Mouse (Mus musculus): ENCODE results near the gene Adamtsl4. TPM values are rescaled to one million over a fixed set of nuclear protein-coding genes. Genes with fewer than 3 reads are reported as not detected.
A peak's percentile ranks its signal among the peaks of the same experiment; 100 is the strongest.
"Not testable (repeated sequence)": the region's sequence is repeated elsewhere in the genome, so short reads cannot be mapped to it uniquely, and the experiment has no call there.

Adamtsl4 gene
- total RNA-seq, 2 experiments from 2014 or later: 0.69 to 0.94 TPM

DNA sequence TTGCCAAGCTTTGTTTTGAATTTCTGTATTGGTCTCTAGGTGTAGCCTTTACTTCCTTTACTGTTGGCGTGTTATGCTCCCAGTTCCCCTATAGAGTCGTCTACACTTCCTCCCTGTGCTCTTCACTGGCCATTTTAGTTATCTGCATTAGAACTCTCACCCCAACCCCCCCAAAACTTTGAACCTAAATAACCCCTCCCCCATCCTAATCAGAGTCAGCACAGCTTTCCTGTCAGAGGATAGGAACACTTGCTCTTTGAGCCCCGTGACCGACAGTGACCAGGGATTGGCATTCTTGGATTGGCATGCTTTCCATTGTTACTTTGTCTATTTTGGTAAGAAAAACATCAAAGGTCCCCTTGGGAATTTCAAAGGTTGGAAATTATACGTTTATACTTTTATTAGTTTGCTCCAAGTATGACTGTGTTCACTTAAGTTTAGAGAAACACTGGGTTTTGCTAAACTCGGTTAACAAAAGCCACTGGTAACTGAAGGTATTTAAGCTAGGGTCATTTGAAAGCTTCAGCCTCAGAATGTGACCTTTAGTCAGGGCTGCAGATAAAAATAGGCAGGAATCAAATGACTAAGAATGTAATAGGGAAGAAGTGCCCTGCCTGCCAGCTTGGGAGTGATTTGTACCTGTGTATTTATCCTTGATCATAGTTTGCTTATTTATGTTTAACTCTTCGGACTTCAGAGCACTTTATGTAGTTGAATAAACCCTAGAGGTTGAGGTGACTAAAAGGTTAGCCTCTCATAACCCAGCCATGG is 25.6 kb downstream of the Adamtsl4 start:
- no peak for DNase-seq (ENCODE audit: low spot score in 2 of 2)

DNA sequence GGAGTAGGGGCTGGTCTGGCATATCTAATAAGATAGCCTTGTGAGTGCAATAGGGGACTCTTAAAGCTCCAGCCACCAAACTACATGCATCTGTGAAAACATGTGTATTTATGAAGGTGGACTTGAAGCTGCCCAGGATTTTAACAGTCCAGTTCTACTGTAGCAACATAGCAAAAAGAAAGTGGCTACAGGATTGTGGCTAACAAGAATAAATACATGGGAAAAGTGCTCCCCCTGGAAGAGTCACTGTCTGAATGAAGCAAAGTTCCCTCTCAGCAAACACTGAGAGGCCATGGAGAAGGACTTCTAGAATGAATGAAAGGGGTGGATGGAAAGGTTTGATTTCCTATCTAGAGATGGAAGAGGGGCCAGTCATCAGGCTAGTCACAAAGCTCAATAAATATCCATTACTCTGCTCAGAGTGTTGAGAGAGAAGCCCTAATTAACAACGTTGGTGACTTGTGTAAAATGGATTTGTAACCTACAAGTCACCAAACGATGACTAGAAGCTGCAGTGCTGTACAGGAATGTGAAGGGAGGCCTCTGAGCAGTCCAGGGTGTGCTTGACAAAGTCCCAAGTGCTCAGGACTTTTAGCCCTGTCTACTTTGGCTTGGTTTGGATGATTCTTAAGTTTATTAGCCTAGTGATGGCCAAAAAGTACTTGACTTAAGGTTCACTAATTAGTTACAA is 26.8 kb downstream of the Adamtsl4 start:
- no peak for DNase-seq (ENCODE audit: low spot score in 2 of 2)

DNA sequence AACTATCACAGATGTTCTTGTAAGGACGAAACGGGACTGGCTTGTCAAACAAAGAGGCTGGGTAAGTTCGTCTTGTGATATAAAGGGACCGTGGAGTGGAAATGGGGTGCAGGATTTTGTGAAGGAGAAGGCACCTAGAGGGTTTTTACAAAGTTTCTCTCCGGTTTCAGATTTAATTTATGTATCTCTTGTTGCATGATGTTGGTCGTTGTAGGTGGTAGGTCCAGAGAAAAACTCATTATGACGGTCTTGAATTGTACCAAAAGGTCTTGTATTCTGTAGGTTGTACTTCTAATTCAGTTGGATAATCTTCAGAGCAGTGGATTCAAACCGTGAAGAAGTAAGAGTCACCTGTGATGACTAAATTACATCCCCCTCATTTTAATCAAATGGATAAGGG is 27.8 kb downstream of the Adamtsl4 start:
- DNase-seq (ENCODE audit: low spot score in 2 of 2): no peak

DNA sequence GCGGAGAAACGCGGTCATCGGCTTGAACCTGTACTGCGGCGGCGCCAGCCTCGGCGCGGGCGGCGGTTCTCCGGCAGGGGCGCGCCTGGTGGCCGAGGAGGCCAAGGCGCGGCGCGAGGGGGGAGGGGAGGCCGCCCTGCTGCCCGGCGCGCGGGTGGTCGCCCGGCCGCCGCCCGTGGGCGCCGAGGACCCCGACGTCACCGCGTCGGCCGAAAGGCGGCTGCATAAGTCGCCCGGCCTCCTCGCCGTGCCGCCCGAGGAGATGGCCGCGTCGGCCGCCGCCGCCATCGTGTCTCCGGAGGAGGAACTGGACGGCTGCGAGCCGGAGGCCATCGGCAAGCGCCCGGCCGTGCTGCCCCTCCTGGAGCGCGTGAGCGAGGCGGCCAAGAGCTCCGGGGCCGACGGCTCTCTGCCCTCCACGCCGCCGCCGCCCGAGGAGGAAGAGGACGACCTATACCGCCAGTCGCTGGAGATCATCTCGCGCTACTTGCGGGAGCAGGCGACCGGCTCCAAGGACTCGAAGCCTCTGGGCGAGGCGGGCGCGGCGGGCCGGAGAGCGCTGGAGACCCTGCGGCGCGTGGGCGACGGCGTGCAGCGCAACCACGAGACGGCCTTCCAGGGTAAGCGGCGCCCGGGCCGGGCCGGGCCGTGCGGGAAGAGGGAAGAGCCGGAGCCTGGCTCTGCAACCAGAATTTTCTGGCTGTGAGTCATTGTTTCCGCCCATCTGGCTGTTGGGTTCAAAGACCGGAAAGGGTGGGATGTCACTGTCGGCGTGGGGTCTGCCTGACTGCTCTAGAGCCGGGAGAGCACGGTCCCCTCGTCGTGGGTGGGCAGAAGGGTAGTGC is 28.6 kb downstream of the Adamtsl4 start:
- DNase-seq (ENCODE audit: low spot score in 2 of 2): peak; percentile 69

DNA sequence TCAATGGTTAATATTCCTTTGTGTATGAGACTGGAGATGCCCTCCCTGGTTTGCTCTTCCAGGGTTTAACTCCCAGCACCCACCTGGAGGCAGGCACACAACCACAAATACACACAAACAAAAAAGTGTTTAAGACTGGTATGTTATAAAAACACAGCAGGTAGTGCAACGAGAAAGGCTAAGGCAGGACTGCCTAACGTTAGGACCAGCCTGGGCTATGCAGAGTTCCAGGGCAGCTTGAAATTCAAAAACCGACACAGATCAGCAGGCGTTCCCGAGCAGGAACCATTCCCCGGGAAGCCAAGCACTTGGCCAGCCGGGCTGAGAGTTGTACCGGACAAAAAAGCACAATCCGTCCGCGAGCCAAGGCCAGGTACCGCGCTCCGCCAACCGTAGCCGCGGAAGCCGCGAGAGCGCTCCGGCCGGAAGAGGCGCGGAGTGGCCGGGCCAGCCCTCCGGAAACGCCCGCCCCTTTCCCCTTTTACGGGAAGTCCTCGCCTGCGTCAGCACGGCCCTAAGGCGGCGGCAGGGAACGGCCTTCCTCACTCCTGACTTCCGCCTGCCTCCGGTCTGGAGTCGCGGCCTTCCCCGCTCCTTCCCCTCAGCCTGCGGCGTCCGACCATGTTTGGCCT is 29.4 kb downstream of the Adamtsl4 start, which contains the start of gene Mcl1:
Gene Mcl1 (plus strand): TSS at position 553 of the 632 bp plus-strand sequence.
- DNase-seq (ENCODE audit: low spot score in 2 of 2): peak; percentile 93 to 94

DNA sequence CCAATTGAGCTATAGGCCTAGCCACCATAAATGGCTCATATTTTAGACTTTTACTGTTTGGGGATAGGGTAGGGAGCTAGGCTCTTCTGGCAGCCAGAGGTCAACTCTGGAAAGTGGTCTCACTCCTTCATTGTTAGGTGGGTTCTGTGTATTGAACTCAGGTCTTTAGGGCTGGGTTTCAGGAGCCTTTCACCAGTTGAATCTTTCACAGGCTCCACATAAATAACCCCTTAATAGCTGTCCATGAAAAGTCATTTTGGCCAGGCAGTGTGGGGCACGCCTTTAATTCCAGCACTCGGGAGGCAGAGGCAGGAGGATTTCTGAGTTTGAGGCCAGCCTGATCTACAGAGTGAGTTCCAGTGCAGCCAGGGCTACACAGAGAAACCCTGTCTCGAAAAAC is 30.0 kb downstream of the Adamtsl4 start:
- DNase-seq (ENCODE audit: low spot score in 2 of 2): no peak

DNA sequence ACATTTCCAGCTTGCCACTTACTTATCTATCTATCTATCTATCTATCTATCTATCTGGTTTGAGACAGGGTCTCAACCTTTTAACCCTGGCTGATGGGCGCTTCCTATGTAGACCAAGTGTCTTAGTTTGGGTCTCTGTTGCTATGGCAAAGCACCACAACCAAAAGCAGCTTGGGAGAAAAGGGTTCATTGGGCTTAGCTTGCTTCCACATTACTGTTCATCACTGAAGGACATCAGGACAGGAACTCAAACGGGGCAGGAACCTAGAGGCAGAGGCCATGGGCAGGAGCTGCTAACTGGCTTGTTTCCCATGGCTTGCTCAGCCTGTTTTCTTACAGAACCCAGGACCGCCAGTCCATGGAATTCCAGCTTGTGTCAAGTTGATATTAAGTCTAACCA is 30.6 kb downstream of the Adamtsl4 start:
- DNase-seq (ENCODE audit: low spot score in 2 of 2): no peak

DNA sequence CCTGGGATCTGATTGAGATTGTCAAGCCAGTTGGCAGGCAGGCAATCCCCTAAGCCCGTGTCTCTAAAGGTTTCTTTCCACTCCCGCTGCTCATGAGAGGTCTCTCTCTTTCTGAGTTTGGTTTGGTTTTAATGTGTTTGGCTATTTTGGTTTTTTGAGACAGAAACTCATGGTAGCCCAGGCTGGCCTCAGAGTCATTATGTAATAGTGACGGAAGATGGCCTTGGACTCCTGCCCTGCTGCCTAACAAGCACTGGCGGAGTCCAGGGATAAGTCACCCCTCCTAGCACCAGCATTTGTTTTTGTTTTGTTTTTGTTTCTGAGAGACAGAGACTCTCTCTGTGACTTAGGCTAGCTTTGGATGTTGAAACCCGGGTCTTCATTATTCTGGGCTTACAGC is 32.3 kb downstream of the Adamtsl4 start:
- no peak for DNase-seq (ENCODE audit: low spot score in 2 of 2)

DNA sequence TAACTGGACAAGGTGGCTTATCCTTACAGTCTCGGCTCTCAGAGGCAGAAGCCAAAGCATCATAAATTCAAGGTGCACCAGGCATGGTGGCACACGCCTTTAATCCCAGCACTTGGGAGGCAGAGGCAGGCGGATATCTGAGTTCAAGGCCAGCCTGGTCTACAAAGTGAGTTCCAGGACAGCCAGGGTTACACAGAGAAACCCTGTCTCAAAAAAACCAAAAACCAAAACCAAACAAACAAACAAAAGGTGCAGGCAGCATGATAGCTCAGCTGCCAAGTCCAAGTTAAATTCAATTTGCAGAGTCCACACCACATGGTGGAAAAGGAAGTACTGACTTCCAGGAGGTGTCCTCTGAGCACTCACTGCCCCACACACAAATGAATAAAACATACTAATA is 33.3 kb downstream of the Adamtsl4 start:
- not testable (repeated sequence) for DNase-seq (ENCODE audit: low spot score in 2 of 2)

DNA sequence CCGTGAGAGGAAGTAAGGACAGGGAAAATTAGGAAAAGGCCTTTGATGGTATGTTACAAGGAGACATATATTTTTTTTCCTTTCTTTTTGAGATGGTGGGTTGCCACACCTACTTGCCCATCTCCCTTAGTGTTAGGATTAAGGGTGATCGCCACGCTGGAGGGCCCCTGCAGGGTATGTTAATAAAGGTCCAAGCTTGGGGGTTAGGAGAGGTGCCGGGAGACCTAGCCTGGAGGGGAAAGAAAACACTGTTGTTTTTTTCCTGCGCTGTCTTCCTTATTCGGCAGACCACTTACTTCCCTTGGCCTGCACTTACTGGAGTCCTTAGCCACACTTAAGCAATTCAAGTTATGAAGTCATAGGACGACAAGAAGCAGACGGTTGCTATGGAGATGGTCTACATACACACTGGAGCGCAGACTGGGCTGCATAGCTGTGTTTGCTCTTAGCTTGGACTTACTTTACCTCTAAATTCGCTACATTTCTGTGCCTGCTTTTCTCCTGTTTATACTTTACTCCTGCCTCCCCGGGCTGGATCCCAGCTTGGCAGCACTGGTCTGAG is 34.2 kb downstream of the Adamtsl4 start:
- no peak for DNase-seq (ENCODE audit: low spot score in 2 of 2)

DNA sequence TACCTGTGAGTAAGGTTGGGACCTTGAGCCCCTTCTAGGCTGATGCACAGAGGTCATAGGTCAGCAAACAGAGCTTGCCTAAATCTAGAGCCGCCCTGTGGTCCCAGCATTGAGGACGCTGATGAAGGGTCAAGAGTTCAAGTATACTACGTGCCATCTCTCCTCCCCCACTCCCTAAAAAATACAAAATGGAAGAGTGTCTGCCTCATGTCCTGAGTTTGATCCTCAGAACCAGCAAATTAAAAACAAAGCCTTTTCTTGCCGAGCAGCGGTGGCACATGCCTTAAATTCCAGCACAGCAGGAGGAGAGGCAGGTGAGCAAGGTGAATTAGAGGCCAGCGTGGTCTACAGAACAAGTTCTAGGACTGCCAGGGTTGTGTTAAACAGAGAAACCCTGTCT is 34.8 kb downstream of the Adamtsl4 start:
- no peak for DNase-seq (ENCODE audit: low spot score in 2 of 2)

DNA sequence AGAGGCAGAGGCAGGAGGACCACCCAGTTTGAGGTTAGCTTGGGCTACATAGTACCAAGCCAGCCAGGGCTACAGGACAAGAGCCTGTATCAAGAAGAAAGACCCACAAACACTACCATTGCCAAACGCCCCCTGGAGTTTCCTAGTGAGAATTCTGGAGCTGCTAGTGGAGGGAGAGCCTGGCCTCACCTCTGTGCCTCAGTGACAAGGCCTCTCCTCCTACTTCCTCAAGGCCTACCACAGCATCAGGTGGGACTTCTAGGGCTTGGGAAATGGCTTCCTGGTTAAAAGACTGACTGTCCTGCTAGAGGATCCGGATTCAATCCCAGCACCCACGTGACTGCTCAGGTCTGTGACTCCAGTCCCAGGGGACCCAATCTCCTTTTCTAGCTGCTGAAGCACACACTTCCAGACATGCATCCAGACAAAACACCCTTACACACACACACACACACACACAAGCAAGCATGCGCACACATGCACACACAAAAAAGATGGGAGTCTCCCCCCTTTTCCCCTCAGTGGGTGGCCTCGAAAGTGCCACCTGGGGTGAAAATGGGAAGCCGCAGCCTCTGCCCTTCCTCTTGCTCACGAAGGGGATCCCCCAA is 35.4 kb downstream of the Adamtsl4 start:
- no peak for DNase-seq (ENCODE audit: low spot score in 2 of 2)

DNA sequence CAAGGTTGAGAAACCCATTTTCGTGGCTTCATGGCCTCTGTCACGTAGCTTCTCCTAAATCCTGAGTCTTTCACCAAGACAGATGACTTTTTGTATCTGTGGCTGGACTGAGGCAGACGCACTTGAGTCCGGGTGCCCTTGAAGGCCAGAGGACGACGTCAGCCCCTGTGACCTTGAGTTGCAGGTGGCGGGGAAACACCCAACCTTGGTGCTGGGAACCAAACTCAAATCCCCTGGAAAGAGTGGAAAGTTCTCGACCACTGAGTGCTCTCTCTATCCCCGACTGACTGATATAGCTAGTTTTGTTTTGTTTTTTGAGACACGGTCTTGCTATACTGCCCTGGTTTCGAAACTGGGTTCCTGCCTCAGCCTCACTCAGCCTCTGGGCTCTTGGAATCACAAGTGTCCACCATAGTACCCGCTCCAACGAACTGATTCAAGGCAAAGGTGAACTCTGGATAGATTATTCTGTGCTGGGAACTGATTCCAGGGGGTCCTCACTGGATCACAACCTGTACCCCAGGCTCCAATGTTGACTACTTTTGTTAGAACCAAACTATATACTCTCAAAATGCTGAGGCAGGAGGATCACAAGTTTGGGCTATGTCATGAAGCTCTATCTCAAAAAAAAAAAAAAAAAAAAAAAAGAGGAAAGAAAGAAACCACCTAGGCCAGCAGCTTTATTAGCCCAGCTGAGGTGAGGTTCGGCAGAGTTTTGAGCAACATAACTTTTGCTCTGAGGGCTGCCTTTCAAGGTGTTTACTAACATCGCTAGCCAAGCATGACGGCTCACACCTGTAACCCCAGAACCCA is 36.1 kb downstream of the Adamtsl4 start:
- DNase-seq (ENCODE audit: low spot score in 2 of 2): no peak

DNA sequence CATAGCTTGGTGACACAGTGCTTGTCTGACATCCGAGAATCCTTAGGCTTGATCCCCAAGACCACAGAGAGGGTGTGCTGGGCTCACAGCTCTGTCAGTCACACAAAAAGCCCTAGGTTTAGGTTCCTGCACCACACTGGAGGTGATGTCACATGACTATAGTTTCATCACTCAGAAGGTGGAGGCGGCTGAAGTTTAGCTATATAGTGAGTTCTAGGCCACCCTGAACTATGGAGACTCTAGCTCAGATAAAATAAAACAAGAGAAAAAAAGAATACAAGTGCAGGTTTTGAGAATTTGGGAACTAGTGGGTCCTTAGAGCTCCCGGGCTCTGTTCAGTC is 36.7 kb downstream of the Adamtsl4 start:
- no peak for DNase-seq (ENCODE audit: low spot score in 2 of 2)

DNA sequence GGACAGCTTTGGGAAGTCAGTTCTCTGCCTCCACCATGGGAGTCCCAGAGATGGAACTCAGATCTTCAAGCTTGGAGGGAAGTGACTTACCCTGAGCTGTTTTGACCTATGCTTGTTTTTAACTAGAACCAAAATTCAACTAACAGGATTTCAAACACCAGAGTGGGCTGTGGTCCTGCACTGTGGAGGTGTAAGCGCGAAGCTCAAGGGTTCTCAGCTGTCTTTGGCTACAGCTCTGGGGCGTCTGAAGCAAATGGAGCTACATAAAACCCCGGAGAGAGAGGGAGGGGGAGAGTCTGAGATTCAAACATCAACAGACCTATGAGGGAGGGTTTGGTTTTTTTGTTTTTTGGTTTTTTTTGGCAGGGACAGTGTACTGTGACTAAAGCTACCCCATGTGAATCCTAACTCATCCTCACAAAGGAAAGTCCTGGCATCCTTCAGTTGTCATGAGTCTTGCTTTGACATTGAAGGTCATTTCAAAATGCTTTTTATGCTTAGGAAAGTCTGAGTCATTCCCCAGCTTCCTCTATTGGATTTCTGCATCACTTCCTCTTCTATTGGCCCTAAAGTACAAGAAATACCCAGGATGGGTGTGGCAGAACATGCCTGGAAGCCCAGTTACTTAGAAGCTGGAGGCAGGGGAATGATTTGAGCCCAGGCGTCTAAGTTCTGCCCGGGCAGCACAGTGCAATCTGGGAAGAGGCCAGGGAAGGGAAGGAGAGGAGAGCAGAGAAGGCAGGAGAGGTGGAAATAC is 37.3 kb downstream of the Adamtsl4 start:
- no peak for DNase-seq (ENCODE audit: low spot score in 2 of 2)

DNA sequence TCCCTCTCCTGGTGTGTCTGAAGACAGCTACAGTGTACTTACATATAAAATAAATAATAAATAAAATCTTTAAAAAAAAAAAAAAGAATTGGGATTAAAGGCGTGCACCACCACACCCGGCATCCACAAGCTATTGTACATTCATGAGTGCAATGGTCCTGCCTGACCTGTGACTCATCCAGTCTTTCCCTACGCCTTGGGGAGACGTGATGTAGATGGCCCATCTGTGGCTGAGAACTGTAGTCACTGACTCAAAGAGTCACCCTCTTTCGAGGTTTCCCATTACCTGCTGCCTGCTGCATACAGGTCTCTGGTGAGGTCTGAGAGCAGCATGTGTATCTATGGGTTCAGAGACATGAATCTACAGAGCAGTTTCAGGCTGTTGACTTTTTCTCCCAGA is 39.7 kb downstream of the Adamtsl4 start:
- DNase-seq (ENCODE audit: low spot score in 2 of 2): no peak

DNA sequence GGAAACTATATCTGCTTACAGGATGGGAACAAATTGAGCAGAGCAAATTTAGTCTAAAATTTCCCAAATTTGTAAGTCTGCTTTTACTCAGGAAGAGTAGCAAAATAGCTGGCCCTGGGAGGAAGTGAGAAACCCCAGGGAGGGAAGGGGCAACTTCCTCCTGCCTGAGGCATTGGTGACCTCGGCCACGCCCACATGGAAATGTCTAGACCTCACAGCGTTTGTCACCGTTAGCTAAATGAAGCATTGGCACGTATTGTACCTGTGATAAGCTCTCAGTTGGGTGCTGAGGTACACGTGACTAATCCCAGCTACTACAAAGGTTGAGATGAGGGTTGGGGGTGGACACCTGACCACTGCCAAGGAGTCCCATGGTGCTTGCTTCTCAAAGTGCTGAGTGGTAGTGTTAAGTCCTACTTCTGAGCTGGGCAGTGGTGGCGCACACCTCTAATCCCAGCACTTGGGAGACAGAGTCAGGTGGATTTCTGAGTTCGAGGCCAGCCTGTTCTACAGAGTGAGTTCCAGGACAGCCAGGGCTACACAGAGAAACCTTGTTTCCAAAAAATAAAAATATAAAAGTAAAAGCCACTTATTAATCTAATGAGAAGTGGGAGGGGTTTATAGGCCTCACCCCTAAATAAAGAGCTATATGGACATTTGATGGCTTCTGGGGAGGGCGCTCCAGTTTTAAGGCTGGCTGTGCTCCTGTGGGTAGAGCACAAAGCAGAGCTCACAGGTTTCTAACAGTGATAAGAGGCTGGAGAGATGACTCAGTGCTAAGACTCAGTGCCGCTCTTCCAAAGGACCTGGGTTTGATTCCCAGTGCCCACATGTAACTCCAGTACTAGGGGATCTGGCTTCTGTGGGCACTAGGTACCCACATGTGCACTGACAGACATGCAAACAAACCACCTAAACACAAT is 42.1 kb downstream of the Adamtsl4 start:
- no peak for DNase-seq (ENCODE audit: low spot score in 2 of 2)

DNA sequence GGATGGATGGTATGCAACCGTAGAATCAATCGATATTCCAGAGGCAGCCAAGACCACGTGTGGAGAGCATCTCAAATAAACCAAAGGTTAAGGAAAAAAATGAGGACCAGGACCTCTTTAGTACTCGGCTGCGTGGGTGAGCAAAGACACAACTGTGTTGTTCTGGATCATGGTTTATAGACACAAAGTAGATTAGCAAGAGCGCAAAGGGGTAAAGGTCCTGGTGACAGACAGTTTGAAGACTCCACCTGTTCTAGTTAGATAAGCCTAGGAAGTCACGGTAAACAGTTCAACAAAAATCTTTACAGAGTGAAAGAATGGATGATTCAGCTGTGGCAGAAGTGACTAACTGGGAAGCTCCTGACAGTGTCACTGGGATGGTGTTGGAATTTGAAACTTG is 44.6 kb downstream of the Adamtsl4 start:
- DNase-seq (ENCODE audit: low spot score in 2 of 2): no peak
